21 mouse cellular contexts compared by ENCODE assay signal in the genomic region with DNA sequence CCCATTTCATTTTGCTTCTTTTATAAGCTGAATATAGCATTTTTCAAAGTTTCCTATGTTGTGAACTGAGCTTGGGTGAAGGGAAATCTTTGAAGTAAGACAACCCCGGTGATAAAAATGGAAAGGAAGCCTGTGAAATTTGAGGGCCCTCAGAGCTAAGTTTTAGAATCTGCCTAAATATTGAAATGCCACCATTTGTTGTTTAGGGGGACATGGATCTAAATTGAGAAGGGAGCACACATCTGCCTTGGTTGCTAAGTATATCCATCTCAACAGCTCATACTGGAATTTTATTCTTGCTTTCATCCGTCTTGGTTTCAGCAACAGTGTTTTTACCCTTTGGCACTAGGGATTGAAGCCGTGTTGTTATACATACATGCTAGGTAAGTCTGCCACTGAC. TPM values are rescaled to one million over a fixed set of nuclear protein-coding genes. Genes with fewer than 3 reads are reported as not detected.
DNase-seq lines count a peak whose midpoint lies in the region; TF ChIP-seq lines count a peak whose summit lies in the region.
"Had no signal": no experiment of that assay in that cellular context is flagged by ENCODE, and none has a peak within 500 bp of the region (broad histone marks: within the 10 kb centered on the region; RNA-seq: fewer than 3 reads in every experiment).

No protein-coding gene starts in this region.

- peak overlapping the region; percentile 16; the same call in 1 of the 2 replicates for H3K27ac ChIP-seq in gastrocnemius, adult 2 months
- H3K27ac ChIP-seq in left cerebral cortex, adult 2 months = peak overlapping the region; percentile 69
- H3K27ac ChIP-seq: embryonic facial prominence, embryonic 13.5 days; embryonic facial prominence, embryonic 15.5 days; forebrain, embryonic 10.5 days; forebrain, embryonic 12.5 days had no signal

- TF ChIP-seq CTCF in gastrocnemius, adult 2 months (IDR thresholded peaks at IDR 0.05) = no peak
- TF ChIP-seq CTCF in left cerebral cortex, adult 2 months (IDR thresholded peaks at IDR 0.05) = no peak

- DNase-seq in gastrocnemius, adult 2 months = no peak
- DNase-seq in gastrocnemius, adult 18-20 months (ENCODE audit: low spot score) = no peak
- DNase-seq in left cerebral cortex, adult 2 months (ENCODE audit: extremely low spot score in 1 of 2, low spot score in 2 of 2) = no peak
- no peak for DNase-seq in left cerebral cortex, adult 9 months (ENCODE audit: low spot score in 2 of 2)
- peak; percentile 69 for DNase-seq in telencephalon, adult 2 months (ENCODE audit: low read depth, low spot score)
- DNase-seq in cerebellum, postnatal 10 days = no peak
- DNase-seq: adrenal gland, adult 2 months; adrenal gland, postnatal 10 days; adrenal gland, postnatal 25 days; cerebellum, adult 11-12 months; cerebellum, adult 2 months; cerebellum, adult 9-10 months; cerebellum, postnatal 14 days; cerebellum, postnatal 36 days; embryo, embryonic 11 days had no signal

- intact Hi-C loops in gastrocnemius, adult 2 months (cut with DNase I) = no loop called here
- intact Hi-C loops in left cerebral cortex, adult 2 months (cut with DNase I) = no loop called here

- H3K4me3 ChIP-seq in gastrocnemius, adult 2 months = no peak overlapping the region
- H3K4me3 ChIP-seq in left cerebral cortex, adult 2 months = no peak overlapping the region
- H3K4me3 ChIP-seq: embryonic facial prominence, embryonic 13.5 days; embryonic facial prominence, embryonic 15.5 days; erythroblast, embryonic 14.5 days; forebrain, embryonic 10.5 days; forebrain, embryonic 12.5 days had no signal

RNA-seq across cellular contexts. Expression of a gene that starts 45.9 kb away (rescaled TPM):
- total RNA-seq in gastrocnemius, adult 2 months (2021) = 10 to 100 TPM; 59.5 to 62.3 TPM
- total RNA-seq in gastrocnemius, adult 18-20 months (2021) = 10 to 100 TPM; 50.3 to 63.6 TPM
- total RNA-seq in left cerebral cortex, adult 2 months (2021) = 100 to 1,000 TPM; 146 to 149 TPM

RNA-seq across cellular contexts. Expression of a gene that starts 49.4 kb away (rescaled TPM):
- total RNA-seq in gastrocnemius, adult 2 months (2021) = 10 to 100 TPM; 28.3 to 30.2 TPM
- total RNA-seq in gastrocnemius, adult 18-20 months (2021) = 10 to 100 TPM; 27.4 to 28.9 TPM
- total RNA-seq in left cerebral cortex, adult 2 months (2021) = under 1 TPM; 0.44 to 0.57 TPM
- total RNA-seq: MEL had no signal

Comparison
In these comparisons a context has a peak if more than half of its experiments do, and no peak if none do; other contexts are left out.
1. RNA of a gene that starts 49.4 kb away (total RNA-seq): 28.3 to 30.2 TPM in gastrocnemius, adult 2 months and 27.4 to 28.9 TPM in gastrocnemius, adult 18-20 months; 0.44 to 0.57 TPM in left cerebral cortex, adult 2 months; every median in the first group is over 10 times any median in the second.